Mouse (Mus musculus) hindbrain, embryonic 14.5 days (tissue): ENCODE data around the gene Ntmt1. TPM values are rescaled to one million over a fixed set of nuclear protein-coding genes. Genes with fewer than 3 reads are reported as not detected.

ENCODE experiments used
- ATAC-seq: fragments of 200-750 bp; cut with Nextera tagmentation; 2 replicates; pipeline ENCODE4 v1.8.0; 2017; ENCODE audit warnings: moderate number of reproducible peaks, mild to moderate bottlenecking, moderate TSS enrichment, moderate library complexity; ENCODE audit not compliant: low FRiP score
- DNase-seq: peaks from one replicate; pipeline ENCODE4 v3.0.0-alpha.2; 2015; ENCODE audit warnings: low spot score
- H3K27ac ChIP-seq: fragments of 300-500 bp; sonication (generic); 2 replicates; pipeline ENCODE4 v1.5.1; 2014; ENCODE audit warnings: mild to moderate bottlenecking, moderate library complexity
- H3K27me3 ChIP-seq: fragments of 300-500 bp; sonication (generic); 2 replicates; pipeline ENCODE4 v1.6.1; 2014; ENCODE audit warnings: mild to moderate bottlenecking, low read length, mixed read lengths; ENCODE audit not compliant: control insufficient read depth, insufficient read depth
- H3K36me3 ChIP-seq: fragments of 300-500 bp; sonication (generic); replicated peaks from 2 replicates; pipeline ENCODE4 v1.6.1; 2014; ENCODE audit not compliant: control insufficient read depth, insufficient read depth
- H3K4me1 ChIP-seq: fragments of 300-500 bp; sonication (generic); replicated peaks from 2 replicates; pipeline ENCODE4 v1.6.1; 2014; ENCODE audit warnings: antibody characterized with exemption, low read length, mixed read lengths; ENCODE audit not compliant: control insufficient read depth, insufficient read depth
- H3K4me2 ChIP-seq: fragments of 300-500 bp; sonication (generic); replicated peaks from 2 replicates; pipeline ENCODE4 v1.6.1; 2014; ENCODE audit warnings: mild to moderate bottlenecking, moderate library complexity
- H3K4me3 ChIP-seq: fragments of 300-500 bp; sonication (generic); replicated peaks from 2 replicates; pipeline ENCODE4 v1.5.1; 2014; ENCODE audit warnings: mild to moderate bottlenecking, low read length
- H3K9ac ChIP-seq: fragments of 300-500 bp; sonication (generic); 2 replicates; pipeline ENCODE4 v1.6.1; 2014
- H3K9me3 ChIP-seq: fragments of 300-500 bp; sonication (generic); 2 replicates; pipeline ENCODE4 v1.6.1; 2016; ENCODE audit warnings: low read length; ENCODE audit not compliant: control insufficient read depth
- WGBS: fragments of 180-500 bp; shearing (Covaris S2); extraction: QIAGEN DNeasy Blood & Tissue Kit; methylation state at CpG from one replicate; pipeline ENCODE4 v1.1.7; 2014; 5-methylcytosine and 5-hydroxymethylcytosine counted together
- polyA plus RNA-seq: library from polyadenylated mRNA; unstranded; fragments of >200 nt; fragmentation: Nextera tagmentation; extraction: Ambion mirVana; gene quantifications from 2 replicates; pipeline ENCODE4 v1.2.1, GENCODE M21; 2014

Ntmt1 gene
- polyA plus RNA-seq, 1 experiment from 2014 or later, result 102 TPM

- ATAC-seq (peak; percentile 86), DNase-seq (peak; percentile 96)
- peak overlapping the region; percentile 91 for H3K9ac ChIP-seq
- H3K4me3 ChIP-seq, result peak overlapping the region; percentile 99
- peaks cover 37% of the 10 kb centered on the region for H3K36me3 ChIP-seq
- H3K27ac ChIP-seq, result peak overlapping the region; percentile 64; the same call in 1 of the 2 replicates
- peaks cover 11% of the 10 kb centered on the region for H3K4me1 ChIP-seq
- WGBS, result under 1% methylated on average over 63 of the region's 63 CpGs
- no peaks in the 10 kb centered on the region for H3K27me3 ChIP-seq
- no peaks in the 10 kb centered on the region for H3K9me3 ChIP-seq
- peak overlapping the region; percentile 91 for H3K4me2 ChIP-seq
These were observed 20.3 kb downstream of the Ntmt1 start for GRCm38 (mm10) chr2:30827749-30828475.

- peaks cover 23% of the 10 kb centered on the region for H3K36me3 ChIP-seq
- H3K27me3 ChIP-seq, result no peaks in the 10 kb centered on the region
- no peak overlapping the region for H3K4me2 ChIP-seq
- peaks cover 11% of the 10 kb centered on the region for H3K4me1 ChIP-seq
- H3K9ac ChIP-seq, result no peak overlapping the region
- no peak overlapping the region for H3K27ac ChIP-seq
- ATAC-seq (no peak), DNase-seq (no peak)
- no peak overlapping the region for H3K4me3 ChIP-seq
- 36% methylated on average over 5 of the region's 5 CpGs for WGBS
- H3K9me3 ChIP-seq, result no peaks in the 10 kb centered on the region
These were observed 21.7 kb downstream of the Ntmt1 start for GRCm38 (mm10) chr2:30829315-30829714.

GRCm38 (mm10) chr2:30830283-30830795 is 22.7 kb downstream of the Ntmt1 start, which contains the start of gene Asb6:
Asb6 (minus strand) TSS chr2:30830333.
- no peak within 1 kb of the TSS for H3K27ac ChIP-seq
- no peak for ATAC-seq
- WGBS, result 15% methylated on average over 4 of the region's 4 CpGs
- no peaks in the 10 kb centered on the region for H3K27me3 ChIP-seq
- DNase-seq, result no peak
- H3K9me3 ChIP-seq, result no peaks in the 10 kb centered on the region
- peaks cover 11% of the 10 kb centered on the region for H3K4me1 ChIP-seq
- H3K9ac ChIP-seq, result no peak within 1 kb of the TSS
- no peak within 1 kb of the TSS for H3K4me3 ChIP-seq
- no peak within 1 kb of the TSS for H3K4me2 ChIP-seq
- H3K36me3 ChIP-seq, result peaks cover 13% of the 10 kb centered on the region

- H3K9ac ChIP-seq, result no peak overlapping the region
- no peaks in the 10 kb centered on the region for H3K36me3 ChIP-seq
- no peaks in the 10 kb centered on the region for H3K27me3 ChIP-seq
- H3K4me3 ChIP-seq, result no peak overlapping the region
- DNase-seq (no peak), ATAC-seq (no peak)
- H3K27ac ChIP-seq, result no peak overlapping the region
- peaks cover 3% of the 10 kb centered on the region; the same call in 1 of the 2 replicates for H3K4me1 ChIP-seq
- no peaks in the 10 kb centered on the region for H3K9me3 ChIP-seq
- 55% methylated on average over 5 of the region's 5 CpGs for WGBS
- no peak overlapping the region for H3K4me2 ChIP-seq
These were observed 26.0 kb downstream of the Ntmt1 start for GRCm38 (mm10) chr2:30833644-30834043.

- WGBS, result 68% methylated on average over 9 of the region's 10 CpGs
- no peak within 1 kb of the TSS for H3K27ac ChIP-seq
These were observed 26.9 kb downstream of the Ntmt1 start, which contains the start of gene Prrx2 for GRCm38 (mm10) chr2:30834373-30835022. Prrx2 (plus strand) TSS chr2:30834972.

GRCm38 (mm10) chr2:30836238-30836990 is 28.8 kb downstream of the Ntmt1 start:
- DNase-seq (no peak), ATAC-seq (no peak)
- Histone ChIP-seq H3K27ac (no peak overlapping the region), H3K9me3 (no peaks in the 10 kb centered on the region), H3K27me3 (no peaks in the 10 kb centered on the region), H3K9ac (no peak overlapping the region), H3K4me2 (no peak overlapping the region), H3K36me3 (no peaks in the 10 kb centered on the region), H3K4me1 (peaks cover 3% of the 10 kb centered on the region; the same call in 1 of the 2 replicates), H3K4me3 (no peak overlapping the region)
- WGBS, result 14% methylated on average over 21 of the region's 21 CpGs

More at GRCm38 (mm10) chr2:30834373-30835022, 26.9 kb downstream of the Ntmt1 start, which contains the start of gene Prrx2:
- DNase-seq (no peak), ATAC-seq (no peak)
- Histone ChIP-seq H3K4me3 (no peak within 1 kb of the TSS), H3K9me3 (no peaks in the 10 kb centered on the region), H3K4me2 (no peak within 1 kb of the TSS), H3K27me3 (no peaks in the 10 kb centered on the region), H3K9ac (no peak within 1 kb of the TSS), H3K36me3 (no peaks in the 10 kb centered on the region), H3K4me1 (peaks cover 3% of the 10 kb centered on the region; the same call in 1 of the 2 replicates)

GRCm38 (mm10) chr2:30842615-30843014 is 35.0 kb downstream of the Ntmt1 start:
- WGBS, result 66% methylated on average over 10 of the region's 10 CpGs
- ATAC-seq, result no peak
- Histone ChIP-seq H3K9me3 (no peaks in the 10 kb centered on the region), H3K4me2 (no peak overlapping the region), H3K27ac (no peak overlapping the region), H3K9ac (no peak overlapping the region), H3K4me3 (no peak overlapping the region), H3K27me3 (peaks cover 38% of the 10 kb centered on the region), H3K4me1 (no peaks in the 10 kb centered on the region; the same call in 1 of the 2 replicates), H3K36me3 (no peaks in the 10 kb centered on the region)
- DNase-seq, result no peak

- H3K4me2 ChIP-seq, result peak overlapping the region; percentile 66
- no peak overlapping the region for H3K27ac ChIP-seq
- H3K4me3 ChIP-seq, result peak overlapping the region; percentile 38
- H3K9me3 ChIP-seq, result no peaks in the 10 kb centered on the region
- H3K4me1 ChIP-seq, result no peaks in the 10 kb centered on the region; the same call in 1 of the 2 replicates
- DNase-seq (no peak), ATAC-seq (no peak)
- WGBS, result 1% methylated on average over 78 of the region's 80 CpGs
- H3K36me3 ChIP-seq, result no peaks in the 10 kb centered on the region
- peak overlapping the region; percentile 46 for H3K9ac ChIP-seq
- H3K27me3 ChIP-seq, result peaks cover 38% of the 10 kb centered on the region
These were observed 37.8 kb downstream of the Ntmt1 start for GRCm38 (mm10) chr2:30845152-30846070.
